Mouse (Mus musculus): ENCODE data around the gene Atg16l1. TPM values are rescaled to one million over a fixed set of nuclear protein-coding genes. Genes with fewer than 3 reads are reported as not detected.

Atg16l1 gene
- 11.1 TPM for polyA plus RNA-seq (2015; fragmentation: Illumina TruSeq; extraction: RNeasy Lipid Tissue Mini Kit (QIAGEN cat#74804); ENCODE audit: insufficient read depth, low read depth, low replicate concordance)

DNA sequence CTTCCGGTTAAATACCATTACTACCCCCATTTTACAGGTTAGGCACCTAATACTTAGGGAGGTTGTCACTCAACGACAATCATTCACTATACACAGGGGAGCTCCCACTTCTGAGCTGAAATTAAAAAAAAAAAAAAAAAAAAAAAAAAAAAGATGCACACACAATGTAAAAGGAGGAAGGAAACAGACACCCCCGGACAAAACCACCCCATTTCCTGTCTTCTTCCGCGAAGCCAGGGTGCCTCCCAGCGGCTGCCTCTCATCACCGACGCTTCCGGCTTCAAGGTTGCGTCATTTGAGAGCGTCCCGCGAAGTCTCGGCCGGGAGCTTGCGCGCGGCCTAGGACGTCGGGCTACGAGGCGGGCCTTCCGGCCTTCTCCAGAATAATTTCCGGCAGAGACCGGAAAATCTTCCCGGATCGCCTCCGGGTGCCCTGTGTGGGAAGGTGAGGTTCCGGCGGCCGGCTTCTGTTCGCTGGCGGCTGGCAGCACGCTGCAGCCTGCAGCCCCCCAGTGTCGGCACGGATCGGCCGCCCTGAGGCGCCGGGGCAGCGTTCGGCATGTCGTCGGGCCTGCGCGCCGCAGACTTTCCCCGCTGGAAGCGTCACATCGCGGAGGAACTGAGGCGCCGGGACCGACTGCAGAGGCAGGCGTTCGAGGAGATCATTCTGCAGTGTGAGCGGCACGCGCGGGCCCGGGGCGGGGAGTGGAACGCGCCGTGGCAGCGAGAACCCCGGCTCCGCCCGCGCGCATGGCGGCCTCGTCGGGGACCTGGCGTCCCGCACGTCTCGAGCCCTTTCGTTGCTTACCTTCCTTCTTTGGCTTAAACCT lies at the start of gene Atg16l1:
TSS of gene Atg16l1 (plus strand) at position 230 of the 830 bp plus-strand sequence.

DNA sequence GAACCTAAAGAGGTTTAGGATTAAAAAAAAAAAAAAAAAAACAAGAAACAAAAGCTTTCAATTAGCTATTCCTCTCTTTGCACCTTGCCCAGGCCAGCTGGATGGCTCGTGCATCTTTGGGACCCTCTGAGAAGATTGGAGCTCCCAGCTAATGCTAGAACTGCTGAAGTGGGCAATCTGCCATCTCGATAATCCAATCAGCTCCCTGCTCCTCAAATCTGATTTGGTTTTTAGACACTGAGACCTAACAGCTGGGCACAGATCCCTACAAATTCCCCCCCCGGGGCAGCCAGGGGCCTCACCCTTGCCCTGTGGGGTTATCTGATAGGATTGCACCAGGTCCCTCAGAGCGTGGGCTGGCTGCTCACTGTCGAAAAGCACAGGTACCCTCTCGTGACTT lies 47.9 kb downstream of the Atg16l1 start, which contains the start of gene Sag:
TSS of gene Sag (plus strand) at position 105 of the 400 bp plus-strand sequence.

Other genes with a start within 250 kb of the Atg16l1 start
- gene Neu2, start 246.0 kb upstream of the Atg16l1 start, polyA plus RNA-seq (2015; fragmentation: Illumina TruSeq; extraction: RNeasy Lipid Tissue Mini Kit (QIAGEN cat#74804); ENCODE audit: insufficient read depth, low read depth, low replicate concordance): 3.0 TPM
- gene Ngef, start 182.0 kb upstream of the Atg16l1 start, polyA plus RNA-seq (2015; fragmentation: Illumina TruSeq; extraction: RNeasy Lipid Tissue Mini Kit (QIAGEN cat#74804); ENCODE audit: insufficient read depth, low read depth, low replicate concordance): 2.5 TPM
- 6.8 TPM for gene Inpp5d, start 135.6 kb upstream of the Atg16l1 start, polyA plus RNA-seq (2015; fragmentation: Illumina TruSeq; extraction: RNeasy Lipid Tissue Mini Kit (QIAGEN cat#74804); ENCODE audit: insufficient read depth, low read depth, low replicate concordance)
- not detected for gene Sag, start 47.8 kb downstream of the Atg16l1 start, polyA plus RNA-seq (2015; fragmentation: Illumina TruSeq; extraction: RNeasy Lipid Tissue Mini Kit (QIAGEN cat#74804); ENCODE audit: insufficient read depth, low read depth, low replicate concordance)
- gene Dgkd, start 97.4 kb downstream of the Atg16l1 start, polyA plus RNA-seq (2015; fragmentation: Illumina TruSeq; extraction: RNeasy Lipid Tissue Mini Kit (QIAGEN cat#74804); ENCODE audit: insufficient read depth, low read depth, low replicate concordance): 11.7 TPM

All from pancreas, adult 10 weeks (tissue).